Mouse (Mus musculus): ENCODE data around the gene Hspbap1. TPM values are rescaled to one million over a fixed set of nuclear protein-coding genes. Genes with fewer than 3 reads are reported as not detected.

The Hspbap1 gene
- total RNA-seq, 4 experiments from 2014 or later: 2.2 to 3.6 (median 2.6) TPM

GRCm38 (mm10) chr16:35763590-35764296, 6.4 kb upstream of the Hspbap1 start:
- DNase-seq (ENCODE audit: low spot score): no peak

- DNase-seq (ENCODE audit: low spot score): no peak
These were observed 5.2 kb upstream of the Hspbap1 start for GRCm38 (mm10) chr16:35764941-35765340.

GRCm38 (mm10) chr16:35765449-35765848, 4.7 kb upstream of the Hspbap1 start:
- no peak for DNase-seq (ENCODE audit: low spot score)

- no peak for DNase-seq (ENCODE audit: low spot score)
These were observed 3.8 kb upstream of the Hspbap1 start for GRCm38 (mm10) chr16:35766366-35766765.

GRCm38 (mm10) chr16:35768469-35768784, 1.7 kb upstream of the Hspbap1 start:
- DNase-seq (ENCODE audit: low spot score): no peak

GRCm38 (mm10) chr16:35768785-35769642, 1.2 kb upstream of the Hspbap1 start, which contains the start of gene Dirc2:
Gene Dirc2 (minus strand): TSS chr16:35769356.
- peak; percentile 78 for DNase-seq (ENCODE audit: low spot score)

GRCm38 (mm10) chr16:35771141-35771540, 966 bp downstream of the Hspbap1 start:
- DNase-seq (ENCODE audit: low spot score): no peak

- DNase-seq (ENCODE audit: low spot score): no peak
These were observed 1.4 kb downstream of the Hspbap1 start for GRCm38 (mm10) chr16:35771606-35772005.

- no peak for DNase-seq (ENCODE audit: low spot score)
These were observed 2.4 kb downstream of the Hspbap1 start for GRCm38 (mm10) chr16:35772598-35772997.

GRCm38 (mm10) chr16:35775835-35776234, 5.7 kb downstream of the Hspbap1 start:
- DNase-seq (ENCODE audit: low spot score): no peak

- peak; percentile 31 for DNase-seq (ENCODE audit: low spot score)
These were observed 6.6 kb downstream of the Hspbap1 start for GRCm38 (mm10) chr16:35776737-35777136.

- no peak for DNase-seq (ENCODE audit: low spot score)
These were observed 7.6 kb downstream of the Hspbap1 start for GRCm38 (mm10) chr16:35777768-35778167.

- no peak for DNase-seq (ENCODE audit: low spot score)
These were observed 9.5 kb downstream of the Hspbap1 start for GRCm38 (mm10) chr16:35779681-35780080.

GRCm38 (mm10) chr16:35781096-35781495, 10.9 kb downstream of the Hspbap1 start:
- DNase-seq (ENCODE audit: low spot score): no peak

- no peak for DNase-seq (ENCODE audit: low spot score)
These were observed 11.5 kb downstream of the Hspbap1 start for GRCm38 (mm10) chr16:35781651-35782050.

GRCm38 (mm10) chr16:35782451-35783206, 12.5 kb downstream of the Hspbap1 start:
- no peak for DNase-seq (ENCODE audit: low spot score)

GRCm38 (mm10) chr16:35783207-35783573, 13.0 kb downstream of the Hspbap1 start:
- no peak for DNase-seq (ENCODE audit: low spot score)

- no peak for DNase-seq (ENCODE audit: low spot score)
These were observed 14.1 kb downstream of the Hspbap1 start for GRCm38 (mm10) chr16:35784134-35784725.

GRCm38 (mm10) chr16:35787163-35787562, 17.0 kb downstream of the Hspbap1 start:
- no peak for DNase-seq (ENCODE audit: low spot score)

- DNase-seq (ENCODE audit: low spot score): no peak
These were observed 17.5 kb downstream of the Hspbap1 start for GRCm38 (mm10) chr16:35787568-35788189.

GRCm38 (mm10) chr16:35788330-35788729, 18.2 kb downstream of the Hspbap1 start:
- no peak for DNase-seq (ENCODE audit: low spot score)

Measured in heart, adult 8-10 months (tissue).